Mouse (Mus musculus): ENCODE results near the gene Akna. TPM values are rescaled to one million over a fixed set of nuclear protein-coding genes. Genes with fewer than 3 reads are reported as not detected.
A peak's percentile ranks its signal among the peaks of the same experiment; 100 is the strongest.
"Not testable (repeated sequence)": the region's sequence is repeated elsewhere in the genome, so short reads cannot be mapped to it uniquely, and the experiment has no call there.

Akna gene
- polyA plus RNA-seq, 1 experiment from 2014 or later = 9.1 TPM

DNA sequence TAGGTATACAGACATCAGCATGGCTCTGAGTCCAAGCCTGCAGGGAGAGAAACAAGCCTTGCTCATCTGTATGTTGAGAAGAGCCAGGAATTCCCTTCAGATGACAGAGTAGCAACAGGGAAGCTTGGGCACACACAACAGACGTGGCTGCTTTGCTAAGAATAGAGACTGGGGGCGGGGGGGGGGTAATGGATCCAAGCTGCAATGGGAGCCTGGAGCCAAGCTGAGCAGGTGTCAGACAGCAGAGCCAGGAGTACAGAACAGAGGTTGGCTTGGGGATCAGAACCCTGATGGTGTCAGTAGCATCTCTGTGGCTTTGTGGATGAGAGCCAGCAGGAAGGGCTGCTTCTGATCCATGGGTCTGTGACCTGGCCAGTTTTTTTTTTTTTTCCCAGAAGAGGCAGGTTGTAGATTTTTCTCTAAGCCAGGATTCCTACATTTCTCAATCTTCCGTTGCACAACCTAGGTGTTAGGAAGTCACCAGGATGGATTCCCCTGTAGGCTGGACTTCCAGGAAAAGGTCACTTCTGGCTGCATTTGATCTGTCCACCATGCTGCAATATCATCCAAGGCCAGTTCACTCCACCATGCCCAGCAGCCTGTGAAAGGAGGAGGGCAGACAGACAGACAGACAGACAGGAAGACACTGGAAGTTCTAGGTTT, 64.6 kb downstream of the Akna start:
- 67% methylated on average over 3 of the region's 3 CpGs for WGBS

DNA sequence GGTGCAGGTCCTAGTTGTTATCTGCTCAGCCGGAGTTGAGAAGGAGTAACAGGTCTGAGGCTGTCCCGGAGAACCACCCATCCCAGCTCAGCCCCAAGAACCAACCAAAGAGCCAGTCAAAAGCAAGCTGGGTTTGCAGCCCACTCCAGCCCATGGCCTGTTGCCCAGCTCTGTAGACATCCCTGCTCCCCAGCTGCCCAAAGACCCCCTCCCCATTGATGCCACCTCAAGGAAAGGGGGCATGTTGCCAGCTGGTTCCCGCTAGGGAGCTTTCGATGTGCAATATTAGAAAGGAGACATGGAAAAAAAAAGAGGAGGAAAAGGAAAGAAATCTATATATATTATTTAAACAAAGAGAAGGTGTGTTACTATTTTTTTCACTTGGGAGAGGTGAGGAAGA, 69.8 kb downstream of the Akna start:
- Histone ChIP-seq H3K36me3 (ENCODE audit: control insufficient read depth, insufficient read depth, low read length) (no peaks in the 10 kb centered on the region), H3K9ac (ENCODE audit: low read length) (no peak overlapping the region), H3K4me3 (ENCODE audit: low read depth, low read length) (no peak overlapping the region), H3K27me3 (ENCODE audit: control insufficient read depth, insufficient read depth, low read length) (no peaks in the 10 kb centered on the region), H3K4me1 (ENCODE audit: control insufficient read depth, insufficient read depth, low read length) (no peaks in the 10 kb centered on the region), H3K4me2 (no peak overlapping the region), H3K9me3 (ENCODE audit: control insufficient read depth, low read length) (no peaks in the 10 kb centered on the region), H3K27ac (ENCODE audit: low read depth, low read length) (no peak overlapping the region)
- ATAC-seq (ENCODE audit: low FRiP score) = no peak
- 94% methylated on average over 4 of the region's 4 CpGs for WGBS
- no peak for DNase-seq (ENCODE audit: low spot score, missing footprints)

More for the DNA sequence above, 64.6 kb downstream of the Akna start:
- H3K9ac ChIP-seq (ENCODE audit: low read length) = no peak overlapping the region
- H3K36me3 ChIP-seq (ENCODE audit: control insufficient read depth, insufficient read depth, low read length) = no peaks in the 10 kb centered on the region
- DNase-seq (ENCODE audit: low spot score, missing footprints) (no peak), ATAC-seq (ENCODE audit: low FRiP score) (no peak)
- H3K4me3 ChIP-seq (ENCODE audit: low read depth, low read length) = no peak overlapping the region
- no peak overlapping the region for H3K27ac ChIP-seq (ENCODE audit: low read depth, low read length)
- no peaks in the 10 kb centered on the region for H3K9me3 ChIP-seq (ENCODE audit: control insufficient read depth, low read length)
- H3K4me1 ChIP-seq (ENCODE audit: control insufficient read depth, insufficient read depth, low read length) = no peaks in the 10 kb centered on the region
- no peaks in the 10 kb centered on the region for H3K27me3 ChIP-seq (ENCODE audit: control insufficient read depth, insufficient read depth, low read length)
- no peak overlapping the region for H3K4me2 ChIP-seq

DNA sequence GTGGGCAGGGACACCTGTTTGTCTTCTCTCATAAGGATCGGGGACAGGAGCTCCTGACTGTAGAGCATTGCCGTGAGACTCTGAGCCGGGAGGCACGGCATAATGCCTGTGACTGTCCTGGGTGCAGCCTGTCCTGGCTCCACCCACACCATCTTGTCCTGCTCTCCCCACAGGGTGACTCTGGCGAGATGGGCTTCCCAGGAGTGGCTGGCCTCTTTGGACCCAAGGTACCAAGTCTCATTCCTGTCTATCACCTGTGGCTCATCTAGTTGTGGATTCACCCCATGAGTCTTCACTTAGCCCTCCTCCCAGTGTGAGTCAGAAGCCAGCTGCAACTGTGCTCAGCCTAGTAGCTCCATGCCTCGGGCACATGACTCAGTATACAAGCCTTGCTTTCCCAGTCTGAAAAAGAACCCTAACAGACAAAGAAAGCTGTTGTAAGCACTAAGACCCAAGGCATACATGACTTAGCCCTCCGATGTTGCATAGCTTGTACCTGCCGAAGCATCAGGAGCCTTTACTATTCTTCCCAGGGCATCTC, 79.8 kb downstream of the Akna start:
- no peak overlapping the region for H3K27ac ChIP-seq (ENCODE audit: low read depth, low read length)
- ATAC-seq (ENCODE audit: low FRiP score) = no peak
- no peak overlapping the region for H3K9ac ChIP-seq (ENCODE audit: low read length)
- 83% methylated on average over 8 of the region's 8 CpGs for WGBS
- H3K36me3 ChIP-seq (ENCODE audit: control insufficient read depth, insufficient read depth, low read length) = no peaks in the 10 kb centered on the region
- no peak for DNase-seq (ENCODE audit: low spot score, missing footprints)
- H3K9me3 ChIP-seq (ENCODE audit: control insufficient read depth, low read length) = no peaks in the 10 kb centered on the region
- no peaks in the 10 kb centered on the region for H3K27me3 ChIP-seq (ENCODE audit: control insufficient read depth, insufficient read depth, low read length)
- H3K4me2 ChIP-seq = no peak overlapping the region
- no peaks in the 10 kb centered on the region for H3K4me1 ChIP-seq (ENCODE audit: control insufficient read depth, insufficient read depth, low read length)
- no peak overlapping the region for H3K4me3 ChIP-seq (ENCODE audit: low read depth, low read length)

DNA sequence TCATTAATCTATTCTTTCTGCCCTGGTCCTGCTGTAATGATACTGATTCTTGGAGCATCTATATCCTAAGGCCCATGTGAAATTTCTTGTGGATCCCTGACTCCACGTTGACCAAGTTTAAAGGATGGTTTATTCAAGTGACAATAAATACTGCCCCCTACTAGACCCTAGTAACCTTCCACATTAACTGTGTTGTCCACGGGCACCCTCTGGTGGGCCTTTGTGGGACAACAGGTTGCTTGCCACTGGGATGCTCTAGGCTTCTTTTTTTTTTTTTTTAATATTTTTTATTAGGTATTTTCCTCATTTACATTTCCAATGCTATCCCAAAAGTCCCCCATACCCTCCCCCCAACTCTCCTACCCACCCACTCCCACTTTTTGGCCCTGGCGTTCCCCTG, 83.6 kb downstream of the Akna start:
- not testable (repeated sequence) for H3K4me1 ChIP-seq (ENCODE audit: control insufficient read depth, insufficient read depth, low read length); H3K27ac ChIP-seq (ENCODE audit: low read depth, low read length)
- peak; percentile 97 for DNase-seq (ENCODE audit: low spot score, missing footprints)

More for the DNA sequence above, 83.6 kb downstream of the Akna start:
- 39% methylated on average over 3 of the region's 3 CpGs for WGBS
- not testable (repeated sequence) for H3K4me2 ChIP-seq; H3K9me3 ChIP-seq (ENCODE audit: control insufficient read depth, low read length); H3K4me3 ChIP-seq (ENCODE audit: low read depth, low read length); H3K9ac ChIP-seq (ENCODE audit: low read length); H3K27me3 ChIP-seq (ENCODE audit: control insufficient read depth, insufficient read depth, low read length); H3K36me3 ChIP-seq (ENCODE audit: control insufficient read depth, insufficient read depth, low read length)
- peak; percentile 45; the same call in 1 of the 2 replicates for ATAC-seq (ENCODE audit: low FRiP score)

Other genes starting within 250 kb of the Akna start
- gene Ambp, start 248.6 kb downstream of the Akna start, polyA plus RNA-seq (2014; fragmentation: Nextera tagmentation; extraction: Ambion mirVana) = not detected in 2 replicates
- gene Kif12, start 231.2 kb downstream of the Akna start, polyA plus RNA-seq (2014; fragmentation: Nextera tagmentation; extraction: Ambion mirVana) = not detected in 2 replicates
- gene Col27a1, start 189.3 kb downstream of the Akna start, polyA plus RNA-seq (2014; fragmentation: Nextera tagmentation; extraction: Ambion mirVana) = 1.9 and 2.3 TPM in 2 replicates
- gene Orm1, start 58.8 kb downstream of the Akna start, polyA plus RNA-seq (2014; fragmentation: Nextera tagmentation; extraction: Ambion mirVana) = not detected in 2 replicates
- not detected in 2 replicates for gene Orm3, start 47.2 kb downstream of the Akna start, polyA plus RNA-seq (2014; fragmentation: Nextera tagmentation; extraction: Ambion mirVana)
- gene Orm2, start 40.9 kb downstream of the Akna start, polyA plus RNA-seq (2014; fragmentation: Nextera tagmentation; extraction: Ambion mirVana) = not detected in 2 replicates
- 7.5 and 9.1 TPM in 2 replicates for gene Whrn, start 92.6 kb upstream of the Akna start, polyA plus RNA-seq (2014; fragmentation: Nextera tagmentation; extraction: Ambion mirVana)
- gene Atp6v1g1, start 141.4 kb upstream of the Akna start, polyA plus RNA-seq (2014; fragmentation: Nextera tagmentation; extraction: Ambion mirVana) = 386 and 408 TPM in 2 replicates
- 6.2 and 8.1 TPM in 2 replicates for gene Tmem268, start 155.4 kb upstream of the Akna start, polyA plus RNA-seq (2014; fragmentation: Nextera tagmentation; extraction: Ambion mirVana)
- not detected in 2 replicates for gene Gm11213, start 201.9 kb upstream of the Akna start, polyA plus RNA-seq (2014; fragmentation: Nextera tagmentation; extraction: Ambion mirVana)
- gene Tex48, start 219.1 kb upstream of the Akna start, polyA plus RNA-seq (2014; fragmentation: Nextera tagmentation; extraction: Ambion mirVana) = not detected in 2 replicates